Mouse (Mus musculus) brain, embryonic 14.5 days (tissue): Measurements from ENCODE around the gene Olfr1344. TPM values are rescaled to one million over a fixed set of nuclear protein-coding genes. Genes with fewer than 3 reads are reported as not detected.

Experiments
- DNase-seq: peaks from one replicate; pipeline ENCODE4 v3.0.0-alpha.2; 2011; ENCODE audit warnings: low read depth
- CTCF ChIP-seq: fragments of 200-500 bp; IDR thresholded peaks from 2 replicates; pipeline ENCODE4 v1.5.1; 2012; ENCODE audit warnings: inconsistent platforms, mild to moderate bottlenecking, moderate library complexity, borderline replicate concordance; ENCODE audit not compliant: insufficient read depth, insufficient read length; ENCODE audit errors: extremely low read depth
- POLR2A ChIP-seq: fragments of 200-500 bp; IDR thresholded peaks from 2 replicates; pipeline ENCODE4 v1.6.1; 2012; ENCODE audit warnings: mild to moderate bottlenecking, inconsistent platforms, borderline replicate concordance; ENCODE audit not compliant: poor library complexity, insufficient read depth, insufficient read length, severe bottlenecking; ENCODE audit errors: extremely low read depth
- polyA plus RNA-seq: library from polyadenylated mRNA; depleted of rRNA; stranded (reverse); fragments of >200 nt; gene quantifications from 2 replicates; pipeline ENCODE4 v1.2.3, GENCODE M21; 2012; rRNA removed

The Olfr1344 gene
- polyA plus RNA-seq, result 0.63 and 0.98 TPM in 2 replicates

DNA sequence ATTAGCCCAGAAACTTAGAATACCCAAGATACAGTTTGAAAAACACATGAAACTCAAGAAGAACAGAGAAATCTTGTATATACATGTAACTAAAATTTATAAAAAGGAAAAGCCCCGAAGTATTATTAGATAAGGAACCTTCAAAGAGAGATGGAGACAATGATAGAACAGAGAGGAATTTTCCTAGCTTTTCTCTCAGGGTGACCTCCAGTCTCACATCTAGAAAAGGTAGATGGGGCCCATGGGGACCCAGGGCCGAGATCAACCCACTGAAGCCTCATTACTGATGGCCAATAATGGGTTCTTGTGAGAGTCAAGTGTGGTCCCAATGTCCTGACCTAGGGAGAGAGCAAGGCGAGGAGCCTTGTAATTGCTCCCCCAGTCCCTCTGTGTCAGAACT, at the start of gene Olfr1344:
Gene Olfr1344, plus strand, starts transcription at position 301 of the 400 bp plus-strand sequence.
- DNase-seq, result no peak
- TF ChIP-seq POLR2A (no peak), CTCF (no peak)

DNA sequence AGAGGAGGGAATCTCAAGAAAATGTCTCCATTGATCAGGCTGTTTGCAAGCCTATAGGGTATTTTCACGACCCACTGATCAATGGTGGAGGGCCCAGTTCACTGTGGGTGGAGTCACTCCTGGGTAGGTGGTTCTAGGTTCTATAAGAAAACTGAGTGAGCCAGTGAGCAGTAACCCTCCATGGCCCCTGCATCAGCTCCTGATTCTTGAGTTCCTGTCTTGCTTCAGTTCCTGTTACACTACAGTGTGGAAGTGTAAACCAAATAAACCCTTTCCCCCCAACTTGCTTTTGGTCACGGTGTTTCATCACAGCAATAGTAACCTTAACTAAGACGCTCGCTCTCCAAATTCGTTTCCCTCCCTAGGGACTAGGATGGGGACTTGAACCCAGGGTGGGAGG, 49.5 kb upstream of the Olfr1344 start:
- DNase-seq, result no peak
- no peak for TF ChIP-seq POLR2A
- no peak for TF ChIP-seq CTCF

GRCm38 (mm10) chr7:6389449-6389848, 49.0 kb upstream of the Olfr1344 start:
- DNase-seq, result no peak
- TF ChIP-seq POLR2A (no peak), CTCF (no peak)

- DNase-seq, result peak; percentile 87
- peak; percentile 11; the same call in 1 of the 2 replicates for TF ChIP-seq POLR2A
- no peak for TF ChIP-seq CTCF
Observed at GRCm38 (mm10) chr7:6397996-6398975, 40.2 kb upstream of the Olfr1344 start, which contains the start of gene Smim17. TSS of gene Smim17 (plus strand) at chr7:6398715.

GRCm38 (mm10) chr7:6410043-6410442, 28.4 kb upstream of the Olfr1344 start, which contains the start of gene Gm20715:
TSS of gene Gm20715 (plus strand) at chr7:6410277.
- no peak for TF ChIP-seq POLR2A
- TF ChIP-seq CTCF, result no peak
- DNase-seq, result peak; percentile 87

DNA sequence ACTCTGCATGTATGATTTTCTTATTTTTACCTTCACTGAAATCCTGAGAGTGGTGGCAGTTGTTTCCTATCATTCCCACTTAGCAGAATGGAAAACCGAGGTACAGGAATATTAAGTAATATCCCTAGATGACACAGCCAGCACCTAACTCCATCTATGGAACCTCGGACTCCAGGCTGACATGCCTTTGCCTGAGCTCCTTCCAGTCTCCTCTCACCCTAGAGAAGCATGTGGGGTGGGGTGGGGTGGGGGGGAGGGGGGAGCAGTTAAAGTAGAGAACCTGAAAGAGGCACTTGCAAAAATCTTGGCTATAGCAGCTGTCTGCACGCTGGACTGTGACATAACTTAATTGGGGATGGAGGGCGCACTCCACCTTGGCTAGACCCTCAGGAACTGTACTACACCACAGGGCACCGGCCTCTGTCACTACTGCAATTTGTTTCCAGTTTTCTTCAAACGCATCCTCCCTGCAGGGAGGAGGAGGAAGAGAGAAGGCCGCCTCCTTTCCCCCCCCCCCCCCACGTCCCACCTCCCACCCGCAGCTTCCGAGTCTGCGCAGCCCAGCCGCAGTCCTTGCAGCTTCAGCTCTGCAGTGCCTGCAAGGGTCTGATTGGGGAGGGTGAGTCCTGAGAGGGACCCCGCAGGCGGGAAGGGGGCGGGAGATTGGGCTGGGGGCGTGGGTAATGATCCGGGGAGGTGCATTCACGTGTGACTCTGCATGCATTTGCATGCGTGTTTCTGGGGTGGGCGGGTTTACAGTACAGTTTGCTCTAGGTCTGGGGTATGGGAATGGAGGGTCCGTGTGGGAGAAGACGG, 23.7 kb upstream of the Olfr1344 start:
- peak; percentile 72 for DNase-seq
- TF ChIP-seq CTCF (no peak), POLR2A (no peak)

GRCm38 (mm10) chr7:6415442-6415787, 23.1 kb upstream of the Olfr1344 start:
- no peak for TF ChIP-seq CTCF
- TF ChIP-seq POLR2A, result no peak
- DNase-seq, result no peak

- TF ChIP-seq CTCF, result no peak
- no peak for TF ChIP-seq POLR2A
- no peak for DNase-seq
Observed at GRCm38 (mm10) chr7:6419894-6420293, 18.6 kb upstream of the Olfr1344 start.

DNA sequence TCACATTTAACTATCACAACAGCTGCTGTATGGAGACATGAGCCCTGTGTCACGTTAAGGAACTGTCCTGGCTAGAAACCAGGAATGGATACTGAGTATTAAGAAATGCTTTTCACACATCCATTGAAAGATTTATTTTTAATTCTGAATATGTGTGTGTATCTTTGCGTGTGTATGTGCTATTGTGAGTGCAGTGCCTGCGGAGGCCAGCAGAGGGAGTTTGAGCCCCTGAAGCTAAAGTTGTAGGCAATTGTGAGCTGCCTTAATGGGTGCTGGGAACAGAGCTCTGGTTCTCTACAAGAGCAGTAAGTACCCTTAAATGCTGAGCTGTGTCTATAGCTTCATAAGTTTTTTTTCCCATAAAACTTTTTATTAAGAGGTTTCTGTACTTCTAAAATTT, 9.1 kb upstream of the Olfr1344 start:
- no peak for DNase-seq
- TF ChIP-seq CTCF (peak; percentile 27; the same call in 1 of the 2 replicates), POLR2A (no peak)

- TF ChIP-seq CTCF (peak; percentile 66), POLR2A (no peak)
- DNase-seq, result peak; percentile 11
Observed at GRCm38 (mm10) chr7:6430342-6430741, 8.1 kb upstream of the Olfr1344 start.

DNA sequence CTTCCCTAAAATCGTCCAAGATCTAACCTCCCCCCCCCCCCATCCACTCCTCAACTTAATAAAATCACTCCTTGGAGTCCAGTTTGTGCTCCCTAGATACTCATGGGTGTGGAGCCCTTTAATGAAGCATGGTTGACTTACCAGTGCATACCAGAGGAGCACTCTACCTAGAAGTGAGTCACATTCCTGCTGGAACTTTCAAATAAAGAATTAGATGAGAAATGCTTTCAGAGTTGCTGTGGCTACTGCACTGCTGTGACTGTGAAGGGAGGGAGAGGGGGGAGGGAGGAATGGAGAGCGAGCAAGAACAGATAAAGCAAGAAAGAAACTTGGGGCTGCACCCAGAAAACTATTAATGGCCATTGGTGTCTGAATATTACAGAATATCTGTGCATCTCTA, 2.7 kb downstream of the Olfr1344 start:
- TF ChIP-seq POLR2A (no peak), CTCF (no peak)
- DNase-seq, result no peak

GRCm38 (mm10) chr7:6447771-6448170, 9.3 kb downstream of the Olfr1344 start:
- TF ChIP-seq POLR2A (no peak), CTCF (no peak)
- DNase-seq, result no peak

- no peak for DNase-seq
- TF ChIP-seq POLR2A (no peak), CTCF (no peak)
Observed at GRCm38 (mm10) chr7:6455868-6456267, 17.4 kb downstream of the Olfr1344 start, which contains the start of gene Olfr1336. TSS of gene Olfr1336 (plus strand) at chr7:6456168.
